Mouse (Mus musculus): Measurements from ENCODE around the gene Pde4dip.

DNA sequence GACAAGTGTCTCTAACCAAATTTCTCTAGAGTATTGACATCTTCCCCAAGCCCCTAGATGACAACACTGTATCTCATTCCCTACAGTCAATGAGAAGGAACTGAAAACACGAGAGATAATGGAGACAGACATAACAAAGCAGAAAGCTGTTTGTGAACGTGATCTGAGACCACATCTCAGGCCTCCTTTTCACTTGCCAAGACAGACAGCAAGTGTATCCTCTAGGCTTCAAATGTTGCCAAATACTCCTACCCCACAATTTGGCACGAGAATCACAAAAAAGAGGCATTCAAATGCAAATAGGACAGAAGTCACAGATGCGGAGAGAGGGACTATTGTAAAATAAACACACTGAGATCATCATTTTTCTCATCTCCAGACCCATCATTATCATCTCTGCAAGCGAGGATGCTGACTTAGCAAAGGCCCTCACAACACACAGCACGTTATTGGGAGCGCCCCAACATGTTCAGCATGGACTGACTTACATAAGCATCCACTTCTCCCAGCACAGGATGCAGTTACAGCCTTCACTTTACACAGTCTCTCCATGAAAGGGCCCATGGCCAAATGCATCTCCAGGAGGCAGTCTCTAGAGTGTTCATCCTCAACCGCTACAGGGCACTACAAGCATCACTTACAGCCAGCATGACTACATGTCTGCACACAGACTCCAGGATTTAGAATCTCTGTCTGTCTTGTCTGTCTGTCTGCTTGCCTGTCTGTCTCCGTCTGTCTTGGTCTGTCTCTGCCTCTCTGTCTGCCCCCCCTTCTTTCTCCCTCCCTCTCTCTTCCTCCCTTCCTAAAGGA is 33.7 kb downstream of the Pde4dip start:
- TF ChIP-seq POLR2A (IDR thresholded peaks at IDR 0.05; ENCODE audit: insufficient read depth, low read depth, low read length) (no peak), CTCF (IDR thresholded peaks at IDR 0.05) (no peak), EP300 (IDR thresholded peaks at IDR 0.05; ENCODE audit: insufficient read depth, low read depth, low read length) (no peak)
